ENCODE assay signal across 9 mouse cellular contexts in genomic region chr4:133042244-133042643, GRCm38 (mm10). TPM values are rescaled to one million over a fixed set of nuclear protein-coding genes. Genes with fewer than 3 reads are reported as not detected.
DNase-seq lines count a peak whose midpoint lies in the region; ATAC-seq and TF ChIP-seq lines count a peak whose summit lies in the region.
"Had no signal": no experiment of that assay in that cellular context is flagged by ENCODE, and none has a peak within 500 bp of the region (broad histone marks: within the 10 kb centered on the region; RNA-seq: fewer than 3 reads in every experiment).

No protein-coding gene starts in this region.

- no peaks in the 10 kb centered on the region for H3K36me3 ChIP-seq in liver, embryonic 12.5 days
- H3K36me3 ChIP-seq in forebrain, embryonic 11.5 days (ENCODE audit: control insufficient read depth, insufficient read depth, low read length) = no peaks in the 10 kb centered on the region
- no peaks in the 10 kb centered on the region for H3K36me3 ChIP-seq in hindbrain, postnatal 0 days (ENCODE audit: insufficient read depth, low read length)
- H3K36me3 ChIP-seq in neural tube, embryonic 14.5 days (ENCODE audit: control insufficient read depth, insufficient read depth, low read length) = no peaks in the 10 kb centered on the region

- no peak overlapping the region for H3K9ac ChIP-seq in liver, embryonic 12.5 days
- no peak overlapping the region for H3K9ac ChIP-seq in forebrain, embryonic 11.5 days (ENCODE audit: low read length)
- peak overlapping the region; percentile 2 for H3K9ac ChIP-seq in hindbrain, postnatal 0 days (replicated peaks; ENCODE audit: low read length)
- H3K9ac ChIP-seq in neural tube, embryonic 14.5 days (replicated peaks; ENCODE audit: low read depth, low read length) = no peak overlapping the region

- TF ChIP-seq CTCF in hindbrain, postnatal 0 days (IDR thresholded peaks at IDR 0.05; ENCODE audit: low read depth) = no peak

- H3K4me2 ChIP-seq in liver, embryonic 12.5 days = 0 out of 2 replicates have a peak overlapping the region, but pooled peaks have one; percentile 37
- peak overlapping the region; percentile 44; the same call in 1 of the 2 replicates for H3K4me2 ChIP-seq in forebrain, embryonic 11.5 days (ENCODE audit: low read depth, low read length, severe bottlenecking)
- H3K4me2 ChIP-seq in hindbrain, postnatal 0 days (ENCODE audit: low read depth, low read length) = peak overlapping the region; percentile 52
- H3K4me2 ChIP-seq in neural tube, embryonic 14.5 days (ENCODE audit: low read depth, low read length) = peak overlapping the region; percentile 33; the same call in 1 of the 2 replicates

- H3K4me3 ChIP-seq in liver, embryonic 12.5 days = no peak overlapping the region
- H3K4me3 ChIP-seq in forebrain, embryonic 11.5 days (ENCODE audit: low read depth, low read length) = no peak overlapping the region
- no peak overlapping the region for H3K4me3 ChIP-seq in hindbrain, postnatal 0 days (ENCODE audit: low read length)
- H3K4me3 ChIP-seq in neural tube, embryonic 14.5 days (ENCODE audit: low read depth, low read length) = no peak overlapping the region

- peaks cover 64% of the 10 kb centered on the region for H3K27me3 ChIP-seq in liver, embryonic 12.5 days (replicated peaks)
- H3K27me3 ChIP-seq in forebrain, embryonic 11.5 days (ENCODE audit: control insufficient read depth, insufficient read depth, low read length) = peaks cover 20% of the 10 kb centered on the region
- H3K27me3 ChIP-seq in hindbrain, postnatal 0 days (ENCODE audit: insufficient read depth, low read length) = no peaks in the 10 kb centered on the region
- no peaks in the 10 kb centered on the region for H3K27me3 ChIP-seq in neural tube, embryonic 14.5 days (ENCODE audit: control insufficient read depth, insufficient read depth, low read length)

- DNase-seq in liver = no peak
- DNase-seq in forebrain, embryonic 11.5 days (ENCODE audit: low spot score) = no peak
- DNase-seq in hindbrain, postnatal 0 days (ENCODE audit: low spot score) = no peak
- DNase-seq in cerebellum, adult 9-10 months = no peak
- DNase-seq in gastrocnemius, postnatal 25 days = no peak
- DNase-seq: cerebellum, postnatal 36 days; thymus, postnatal 25 days had no signal

- 41% methylated on average over 4 of the region's 4 CpGs for WGBS in liver, embryonic 12.5 days (ENCODE audit: insufficient replicate concordance)
- 25% methylated on average over 4 of the region's 4 CpGs for WGBS in forebrain, embryonic 11.5 days
- 26% methylated on average over 4 of the region's 4 CpGs for WGBS in hindbrain, postnatal 0 days
- 25% methylated on average over 4 of the region's 4 CpGs for WGBS in neural tube, embryonic 14.5 days

- no peaks in the 10 kb centered on the region for H3K9me3 ChIP-seq in liver, embryonic 12.5 days (replicated peaks)
- no peaks in the 10 kb centered on the region for H3K9me3 ChIP-seq in forebrain, embryonic 11.5 days (ENCODE audit: control insufficient read depth, low read length)
- H3K9me3 ChIP-seq in hindbrain, postnatal 0 days (ENCODE audit: low read length) = no peaks in the 10 kb centered on the region
- no peaks in the 10 kb centered on the region for H3K9me3 ChIP-seq in neural tube, embryonic 14.5 days (ENCODE audit: control insufficient read depth, low read length)

- H3K27ac ChIP-seq in liver, embryonic 12.5 days = peak overlapping the region; percentile 15; the same call in 1 of the 2 replicates
- peak overlapping the region; percentile 42 for H3K27ac ChIP-seq in forebrain, embryonic 11.5 days (ENCODE audit: low read depth, low read length)
- H3K27ac ChIP-seq in hindbrain, postnatal 0 days = peak overlapping the region; percentile 84
- H3K27ac ChIP-seq in neural tube, embryonic 14.5 days (ENCODE audit: low read depth, low read length) = peak overlapping the region; percentile 74

- no peak; the same call in 1 of the 2 replicates for ATAC-seq in liver, embryonic 12.5 days
- ATAC-seq in forebrain, embryonic 11.5 days (replicated peaks; ENCODE audit: low FRiP score) = no peak
- no peak for ATAC-seq in hindbrain, postnatal 0 days
- no peak for ATAC-seq in neural tube, embryonic 14.5 days (ENCODE audit: low read depth)

- peaks cover 92% of the 10 kb centered on the region for H3K4me1 ChIP-seq in liver, embryonic 12.5 days
- H3K4me1 ChIP-seq in forebrain, embryonic 11.5 days (replicated peaks; ENCODE audit: control insufficient read depth, insufficient read depth, low read length) = peaks cover 70% of the 10 kb centered on the region
- H3K4me1 ChIP-seq in hindbrain, postnatal 0 days (ENCODE audit: insufficient read depth, low read length) = peaks cover 65% of the 10 kb centered on the region
- peaks cover 85% of the 10 kb centered on the region for H3K4me1 ChIP-seq in neural tube, embryonic 14.5 days (ENCODE audit: control insufficient read depth, insufficient read depth, low read length)

RNA-seq across cellular contexts. Expression of gene Ahdc1, which starts 31.2 kb away (rescaled TPM):
- polyA plus RNA-seq in liver, embryonic 12.5 days (2016; fragmentation: Nextera tagmentation; extraction: Ambion mirVana) = 2.9 and 3.2 TPM in 2 replicates
- polyA plus RNA-seq in forebrain, embryonic 11.5 days (2014; fragmentation: Nextera tagmentation; extraction: Ambion mirVana) = 5.5 and 7.5 TPM in 2 replicates
- total RNA-seq in hindbrain, postnatal 0 days (2014; rRNA removed) = 88.2 and 106 TPM in 2 replicates
- 9.7 and 10.8 TPM in 2 replicates for polyA plus RNA-seq in hindbrain, postnatal 0 days (2015; fragmentation: Nextera tagmentation; extraction: Ambion mirVana)
- 12.2 and 13.1 TPM in 2 replicates for polyA plus RNA-seq in neural tube, embryonic 14.5 days (2014; fragmentation: Nextera tagmentation; extraction: Ambion mirVana)
- total RNA-seq in gastrocnemius, postnatal 25 days (2021) = 10 to 100 TPM; 29.3 to 32.8 TPM

Comparison
In these comparisons a context has a peak if more than half of its experiments do, and no peak if none do; other contexts are left out.
1. H3K27ac ChIP-seq: peak in every context shown above with its lines; median percentile 84 in hindbrain, postnatal 0 days; 74 in neural tube, embryonic 14.5 days; 42 in forebrain, embryonic 11.5 days; 15 in liver, embryonic 12.5 days.